Mouse (Mus musculus): ENCODE results near the gene Ipo11. TPM values are rescaled to one million over a fixed set of nuclear protein-coding genes. Genes with fewer than 3 reads are reported as not detected.
A peak's percentile ranks its signal among the peaks of the same experiment; 100 is the strongest.
"Not testable (repeated sequence)": the region's sequence is repeated elsewhere in the genome, so short reads cannot be mapped to it uniquely, and the experiment has no call there.

The Ipo11 gene
- polyA plus RNA-seq (2012; rRNA removed): 9.3 and 9.4 TPM in 2 replicates

GRCm38 (mm10) chr13:106936256-106937137, at the start of gene Ipo11:
Gene Ipo11 (minus strand): TSS chr13:106936958.
- under 1% methylated on average over 84 of the region's 84 CpGs for WGBS
- peak; percentile 91 for DNase-seq (ENCODE audit: low read depth, low spot score)

- DNase-seq (ENCODE audit: low read depth, low spot score): no peak
- 80% methylated on average over 4 of the region's 4 CpGs for WGBS
These were observed 24.7 kb upstream of the Ipo11 start for GRCm38 (mm10) chr13:106961496-106961895.

- WGBS: 86% methylated on average over 3 of the region's 3 CpGs
These were observed 23.8 kb upstream of the Ipo11 start for GRCm38 (mm10) chr13:106960557-106960956.

GRCm38 (mm10) chr13:106958286-106958685, 21.5 kb upstream of the Ipo11 start:
- 77% methylated on average over 3 of the region's 3 CpGs for WGBS
- DNase-seq (ENCODE audit: low read depth, low spot score): no peak

More at GRCm38 (mm10) chr13:106960557-106960956, 23.8 kb upstream of the Ipo11 start:
- no peak for DNase-seq (ENCODE audit: low read depth, low spot score)

GRCm38 (mm10) chr13:106957554-106957953, 20.8 kb upstream of the Ipo11 start:
- 86% methylated on average over 4 of the region's 4 CpGs for WGBS

GRCm38 (mm10) chr13:106954880-106955279, 18.1 kb upstream of the Ipo11 start:
- DNase-seq (ENCODE audit: low read depth, low spot score): no peak
- WGBS: 84% methylated on average over 3 of the region's 3 CpGs

More at GRCm38 (mm10) chr13:106957554-106957953, 20.8 kb upstream of the Ipo11 start:
- DNase-seq (ENCODE audit: low read depth, low spot score): no peak

- WGBS: 2% methylated on average over 6 of the region's 6 CpGs
- DNase-seq (ENCODE audit: low read depth, low spot score): no peak
These were observed 10.8 kb upstream of the Ipo11 start for GRCm38 (mm10) chr13:106947583-106947982.

- under 1% methylated on average over 68 of the region's 68 CpGs for WGBS
- peak; percentile 57 for DNase-seq (ENCODE audit: low read depth, low spot score)
These were observed 10.1 kb upstream of the Ipo11 start, which contains the start of gene Dimt1 for GRCm38 (mm10) chr13:106946594-106947540. Gene Dimt1 (plus strand): TSS chr13:106947127.

GRCm38 (mm10) chr13:106945518-106945917, 8.8 kb upstream of the Ipo11 start:
- WGBS: 77% methylated on average over 9 of the region's 9 CpGs
- no peak for DNase-seq (ENCODE audit: low read depth, low spot score)

- no peak for DNase-seq (ENCODE audit: low read depth, low spot score)
- 90% methylated on average over 1 of the region's 1 CpGs for WGBS
These were observed 6.0 kb upstream of the Ipo11 start for GRCm38 (mm10) chr13:106942721-106943120.

- WGBS: 46% methylated on average over 7 of the region's 7 CpGs
- DNase-seq (ENCODE audit: low read depth, low spot score): no peak
These were observed 4.6 kb upstream of the Ipo11 start for GRCm38 (mm10) chr13:106941211-106941976.

- 23% methylated on average over 7 of the region's 7 CpGs for WGBS
- no peak for DNase-seq (ENCODE audit: low read depth, low spot score)
These were observed 347 bp upstream of the Ipo11 start for GRCm38 (mm10) chr13:106937138-106937472.

- no peak for DNase-seq (ENCODE audit: low read depth, low spot score)
- WGBS: 2% methylated on average over 9 of the region's 9 CpGs
These were observed 895 bp downstream of the Ipo11 start for GRCm38 (mm10) chr13:106935871-106936255.

GRCm38 (mm10) chr13:106929201-106929600, 7.6 kb downstream of the Ipo11 start:
- no peak for DNase-seq (ENCODE audit: low read depth, low spot score)
- WGBS: 69% methylated on average over 2 of the region's 2 CpGs

- WGBS: 85% methylated on average over 4 of the region's 4 CpGs
- DNase-seq (ENCODE audit: low read depth, low spot score): no peak
These were observed 8.5 kb downstream of the Ipo11 start for GRCm38 (mm10) chr13:106928296-106928695.

GRCm38 (mm10) chr13:106925921-106926320, 10.8 kb downstream of the Ipo11 start:
- DNase-seq (ENCODE audit: low read depth, low spot score): not testable (repeated sequence)

GRCm38 (mm10) chr13:106918322-106919050, 18.3 kb downstream of the Ipo11 start:
- DNase-seq (ENCODE audit: low read depth, low spot score): no peak
- WGBS: 61% methylated on average over 7 of the region's 7 CpGs

More at GRCm38 (mm10) chr13:106925921-106926320, 10.8 kb downstream of the Ipo11 start:
- WGBS: 77% methylated on average over 3 of the region's 3 CpGs

- WGBS: 57% methylated on average over 3 of the region's 3 CpGs
- no peak for DNase-seq (ENCODE audit: low read depth, low spot score)
These were observed 23.5 kb downstream of the Ipo11 start for GRCm38 (mm10) chr13:106913125-106913736.

All from large intestine, adult 2 months (tissue).